Mouse (Mus musculus): Measurements from ENCODE around the gene Slc4a2.

- TF ChIP-seq CTCF (IDR thresholded peaks at IDR 0.05; ENCODE audit: low read depth, low read length) (no peak), POLR2A (IDR thresholded peaks at IDR 0.05; ENCODE audit: extremely low read depth, insufficient read depth, low read length) (no peak)
Observed at GRCm38 (mm10) chr5:24446630-24447029, 23.0 kb downstream of the Slc4a2 start.

Data from liver, adult 2 months (tissue).